Mouse (Mus musculus) embryonic facial prominence, embryonic 11.5 days (tissue): ENCODE results near the gene Lst1. TPM values are rescaled to one million over a fixed set of nuclear protein-coding genes. Genes with fewer than 3 reads are reported as not detected.

Source experiments
- ATAC-seq: fragments of 200-750 bp; cut with Nextera tagmentation; replicated peaks from 2 replicates; pipeline ENCODE4 v1.8.0; 2017; ENCODE audit warnings: low read depth; ENCODE audit not compliant: insufficient number of reproducible peaks, low FRiP score, low TSS enrichment
- DNase-seq: peaks from one replicate; pipeline ENCODE4 v3.0.0-alpha.2; 2015; ENCODE audit warnings: low spot score
- H3K27ac ChIP-seq: fragments of 300-500 bp; sonication (generic); replicated peaks from 2 replicates; pipeline ENCODE4 v1.5.1; 2014; ENCODE audit warnings: mild to moderate bottlenecking, low read depth, low read length, control low read depth
- H3K27me3 ChIP-seq: fragments of 300-500 bp; sonication (generic); 2 replicates; pipeline ENCODE4 v1.6.1; 2014; ENCODE audit warnings: mild to moderate bottlenecking, low read length, moderate library complexity, mixed read lengths; ENCODE audit not compliant: control insufficient read depth, insufficient read depth
- H3K36me3 ChIP-seq: fragments of 300-500 bp; sonication (generic); replicated peaks from 2 replicates; pipeline ENCODE4 v1.6.1; 2014; ENCODE audit warnings: low read depth, mild to moderate bottlenecking, low read length, moderate library complexity, mixed read lengths; ENCODE audit not compliant: control insufficient read depth, insufficient read depth
- H3K4me1 ChIP-seq: fragments of 300-500 bp; sonication (generic); 2 replicates; pipeline ENCODE4 v1.6.1; 2014; ENCODE audit warnings: low read length, mixed read lengths; ENCODE audit not compliant: control insufficient read depth, insufficient read depth
- H3K4me2 ChIP-seq: fragments of 300-500 bp; sonication (generic); 2 replicates; pipeline ENCODE4 v1.6.1; 2014; ENCODE audit warnings: low read depth, mild to moderate bottlenecking, control low read depth, low read length, moderate library complexity
- H3K4me3 ChIP-seq: fragments of 300-500 bp; sonication (generic); 2 replicates; pipeline ENCODE4 v1.5.1; 2014; ENCODE audit warnings: low read depth, low read length, control low read depth
- H3K9ac ChIP-seq: fragments of 300-500 bp; sonication (generic); replicated peaks from 2 replicates; pipeline ENCODE4 v1.6.1; 2014; ENCODE audit warnings: mild to moderate bottlenecking, control low read depth, low read length
- H3K9me3 ChIP-seq: fragments of 300-500 bp; sonication (generic); replicated peaks from 2 replicates; pipeline ENCODE4 v1.6.1; 2016; ENCODE audit warnings: mild to moderate bottlenecking, low read length, inconsistent platforms, mixed read lengths; ENCODE audit not compliant: control insufficient read depth
- WGBS: fragments of 180-500 bp; shearing (Covaris S2); extraction: QIAGEN DNeasy Blood & Tissue Kit; methylation state at CpG from one replicate; pipeline ENCODE4 v1.1.7; 2014; 5-methylcytosine and 5-hydroxymethylcytosine counted together
- polyA plus RNA-seq: library from polyadenylated mRNA; unstranded; fragments of >200 nt; fragmentation: Nextera tagmentation; extraction: Ambion mirVana; gene quantifications from 2 replicates; pipeline ENCODE4 v1.2.1, GENCODE M21; 2014

The Lst1 gene
- polyA plus RNA-seq, 1 experiment from 2014 or later: 3.8 TPM

- Histone ChIP-seq H3K4me1 (no peaks in the 10 kb centered on the region), H3K36me3 (no peaks in the 10 kb centered on the region), H3K27ac (no peak overlapping the region), H3K9ac (peak overlapping the region; percentile 57; the same call in 1 of the 2 replicates), H3K4me3 (peak overlapping the region; percentile 37; the same call in 1 of the 2 replicates), H3K27me3 (peaks cover 21% of the 10 kb centered on the region), H3K4me2 (peak overlapping the region; percentile 66; the same call in 1 of the 2 replicates), H3K9me3 (no peaks in the 10 kb centered on the region)
- DNase-seq (no peak), ATAC-seq (no peak)
- WGBS: 26% methylated on average over 9 of the region's 9 CpGs
Observed at GRCm38 (mm10) chr17:35196321-35196641, 8.0 kb upstream of the Lst1 start.

GRCm38 (mm10) chr17:35195631-35196320, 7.5 kb upstream of the Lst1 start:
- WGBS: 2% methylated on average over 64 of the region's 66 CpGs

GRCm38 (mm10) chr17:35194844-35195630, 6.8 kb upstream of the Lst1 start:
- Histone ChIP-seq H3K27me3 (peaks cover 21% of the 10 kb centered on the region), H3K27ac (no peak overlapping the region), H3K9me3 (no peaks in the 10 kb centered on the region), H3K4me3 (peak overlapping the region; percentile 37), H3K4me2 (peak overlapping the region; percentile 66), H3K4me1 (no peaks in the 10 kb centered on the region), H3K9ac (peak overlapping the region; percentile 57), H3K36me3 (no peaks in the 10 kb centered on the region)
- ATAC-seq (no peak), DNase-seq (no peak)
- 42% methylated on average over 19 of the region's 19 CpGs for WGBS

More at GRCm38 (mm10) chr17:35195631-35196320, 7.5 kb upstream of the Lst1 start:
- ATAC-seq (peak; percentile 75; the same call in 1 of the 2 replicates), DNase-seq (peak; percentile 83)
- no peaks in the 10 kb centered on the region for H3K36me3 ChIP-seq
- H3K4me1 ChIP-seq: no peaks in the 10 kb centered on the region
- H3K27me3 ChIP-seq: peaks cover 21% of the 10 kb centered on the region
- peak overlapping the region; percentile 37 for H3K4me3 ChIP-seq
- peak overlapping the region; percentile 57 for H3K9ac ChIP-seq
- no peak overlapping the region for H3K27ac ChIP-seq
- peak overlapping the region; percentile 66 for H3K4me2 ChIP-seq
- H3K9me3 ChIP-seq: no peaks in the 10 kb centered on the region

- Histone ChIP-seq H3K27me3 (peaks cover 21% of the 10 kb centered on the region), H3K4me2 (0 out of 2 replicates have a peak within 1 kb of the TSS, but pooled peaks have one; percentile 10), H3K4me1 (no peaks in the 10 kb centered on the region), H3K36me3 (no peaks in the 10 kb centered on the region), H3K9me3 (no peaks in the 10 kb centered on the region), H3K9ac (no peak within 1 kb of the TSS), H3K4me3 (no peak within 1 kb of the TSS), H3K27ac (no peak within 1 kb of the TSS)
- 60% methylated on average over 28 of the region's 28 CpGs for WGBS
- ATAC-seq (no peak), DNase-seq (no peak)
Observed at GRCm38 (mm10) chr17:35193881-35194843, 5.9 kb upstream of the Lst1 start, which contains the start of gene Ltb. Gene Ltb (plus strand): TSS chr17:35194439.

GRCm38 (mm10) chr17:35192924-35193323, 4.7 kb upstream of the Lst1 start:
- Histone ChIP-seq H3K9me3 (no peaks in the 10 kb centered on the region), H3K36me3 (no peaks in the 10 kb centered on the region), H3K4me1 (no peaks in the 10 kb centered on the region), H3K4me2 (no peak overlapping the region), H3K4me3 (no peak overlapping the region), H3K27ac (no peak overlapping the region), H3K27me3 (peaks cover 21% of the 10 kb centered on the region), H3K9ac (no peak overlapping the region)
- ATAC-seq: no peak
- 84% methylated on average over 5 of the region's 5 CpGs for WGBS
- no peak for DNase-seq

- no peaks in the 10 kb centered on the region for H3K9me3 ChIP-seq
- H3K36me3 ChIP-seq: no peaks in the 10 kb centered on the region
- ATAC-seq: no peak
- DNase-seq: no peak
- H3K4me1 ChIP-seq: no peaks in the 10 kb centered on the region
- H3K4me2 ChIP-seq: no peak overlapping the region
- no peak overlapping the region for H3K27ac ChIP-seq
- H3K4me3 ChIP-seq: no peak overlapping the region
- 65% methylated on average over 2 of the region's 2 CpGs for WGBS
- peaks cover 21% of the 10 kb centered on the region for H3K27me3 ChIP-seq
- no peak overlapping the region for H3K9ac ChIP-seq
Observed at GRCm38 (mm10) chr17:35191723-35192122, 3.5 kb upstream of the Lst1 start.

- DNase-seq (no peak), ATAC-seq (no peak)
- Histone ChIP-seq H3K36me3 (no peaks in the 10 kb centered on the region), H3K27me3 (peaks cover 4% of the 10 kb centered on the region; the same call in 1 of the 2 replicates), H3K4me1 (no peaks in the 10 kb centered on the region), H3K4me3 (no peak overlapping the region), H3K9ac (no peak overlapping the region), H3K4me2 (no peak overlapping the region), H3K27ac (no peak overlapping the region), H3K9me3 (no peaks in the 10 kb centered on the region)
- 69% methylated on average over 4 of the region's 4 CpGs for WGBS
Observed at GRCm38 (mm10) chr17:35190096-35190495, 1.9 kb upstream of the Lst1 start.
